Mouse (Mus musculus): ENCODE measurements around the gene Klhl3. TPM values are rescaled to one million over a fixed set of nuclear protein-coding genes. Genes with fewer than 3 reads are reported as not detected.

Gene Klhl3
- polyA plus RNA-seq, 1 experiment from 2014 or later, result 11.9 TPM

DNA sequence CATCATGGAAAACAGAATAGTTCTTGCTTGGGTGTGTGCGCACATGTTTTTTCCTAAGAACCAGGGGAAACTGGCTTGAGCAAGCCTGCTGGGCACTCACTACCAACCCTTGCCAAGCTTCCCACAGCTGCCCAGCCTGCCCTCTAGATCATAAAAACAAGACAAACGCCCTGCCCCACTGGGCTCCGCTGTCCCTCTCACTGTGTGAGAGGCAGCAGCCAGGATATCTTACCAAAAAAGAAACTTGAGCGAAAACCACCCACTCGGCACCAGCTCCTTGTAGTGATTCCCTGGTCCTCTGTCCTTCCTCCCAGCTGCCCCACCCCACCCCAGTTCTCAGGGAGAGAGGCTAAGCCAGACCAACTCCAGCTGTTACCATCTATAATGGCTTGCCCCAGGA is 48.1 kb downstream of the Klhl3 start:
- Histone ChIP-seq H3K4me1 (replicated peaks; ENCODE audit: control insufficient read depth, insufficient read depth, low read length) (no peaks in the 10 kb centered on the region), H3K27ac (no peak overlapping the region), H3K4me2 (replicated peaks) (no peak overlapping the region), H3K9me3 (ENCODE audit: control insufficient read depth, low read length) (no peaks in the 10 kb centered on the region), H3K36me3 (replicated peaks; ENCODE audit: control insufficient read depth, insufficient read depth) (peaks cover 27% of the 10 kb centered on the region), H3K27me3 (ENCODE audit: control insufficient read depth, insufficient read depth, low read length) (no peaks in the 10 kb centered on the region), H3K4me3 (replicated peaks; ENCODE audit: low read length) (no peak overlapping the region), H3K9ac (no peak overlapping the region)
- 74% methylated on average over 5 of the region's 5 CpGs for WGBS
- DNase-seq (ENCODE audit: low spot score), result no peak
- ATAC-seq (ENCODE audit: low FRiP score), result no peak

DNA sequence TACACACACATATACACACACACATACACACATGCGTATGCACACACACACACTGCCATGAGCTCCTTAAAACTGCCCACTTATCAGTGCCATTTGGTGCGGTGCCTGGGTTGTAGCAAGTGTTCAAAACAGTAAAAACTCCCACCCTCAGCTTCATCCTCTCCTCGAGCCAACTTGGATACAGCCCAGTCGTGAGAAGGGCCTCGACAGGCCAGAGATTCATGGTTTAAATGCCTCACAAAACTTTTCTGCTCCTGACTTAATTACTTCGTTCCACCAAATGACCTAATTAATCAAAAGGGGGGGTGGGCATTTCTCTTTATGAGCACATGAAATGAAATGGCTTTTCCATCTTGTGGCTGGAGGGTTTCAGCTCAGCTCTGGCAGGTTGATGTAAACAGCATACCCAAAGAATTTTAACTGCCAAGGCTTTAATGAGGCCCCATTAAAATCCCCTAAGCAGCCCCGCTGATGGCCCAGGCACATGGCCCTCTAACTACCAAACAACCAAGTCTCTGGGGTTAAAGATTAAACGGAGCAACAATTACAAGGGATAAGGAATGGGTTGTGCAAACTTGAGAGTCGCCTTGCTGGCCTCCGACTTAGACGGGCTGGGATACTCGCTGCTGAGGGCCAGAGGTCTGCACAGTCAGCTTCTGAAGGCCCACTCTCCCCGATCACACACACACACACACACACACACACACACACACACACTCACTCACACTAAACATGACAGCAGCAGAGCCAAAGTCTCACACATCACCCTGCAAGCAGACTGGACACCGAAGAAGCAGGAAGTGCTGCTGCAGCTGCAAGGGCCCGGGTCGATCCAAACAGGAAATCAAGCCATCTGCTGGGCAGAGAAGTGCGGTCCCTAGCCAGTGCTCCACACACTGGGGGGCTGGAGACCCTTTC is 55.2 kb downstream of the Klhl3 start:
- Histone ChIP-seq H3K27me3 (ENCODE audit: control insufficient read depth, insufficient read depth, low read length) (no peaks in the 10 kb centered on the region), H3K9ac (no peak overlapping the region), H3K27ac (no peak overlapping the region; the same call in 1 of the 2 replicates), H3K9me3 (ENCODE audit: control insufficient read depth, low read length) (no peaks in the 10 kb centered on the region), H3K4me3 (replicated peaks; ENCODE audit: low read length) (no peak overlapping the region), H3K36me3 (replicated peaks; ENCODE audit: control insufficient read depth, insufficient read depth) (peaks cover 27% of the 10 kb centered on the region), H3K4me2 (replicated peaks) (no peak overlapping the region), H3K4me1 (replicated peaks; ENCODE audit: control insufficient read depth, insufficient read depth, low read length) (no peaks in the 10 kb centered on the region; the same call in 1 of the 2 replicates)
- DNase-seq (ENCODE audit: low spot score), result peak; percentile 64
- 46% methylated on average over 17 of the region's 17 CpGs for WGBS
- ATAC-seq (ENCODE audit: low FRiP score), result peak; percentile 75; the same call in 1 of the 2 replicates

DNA sequence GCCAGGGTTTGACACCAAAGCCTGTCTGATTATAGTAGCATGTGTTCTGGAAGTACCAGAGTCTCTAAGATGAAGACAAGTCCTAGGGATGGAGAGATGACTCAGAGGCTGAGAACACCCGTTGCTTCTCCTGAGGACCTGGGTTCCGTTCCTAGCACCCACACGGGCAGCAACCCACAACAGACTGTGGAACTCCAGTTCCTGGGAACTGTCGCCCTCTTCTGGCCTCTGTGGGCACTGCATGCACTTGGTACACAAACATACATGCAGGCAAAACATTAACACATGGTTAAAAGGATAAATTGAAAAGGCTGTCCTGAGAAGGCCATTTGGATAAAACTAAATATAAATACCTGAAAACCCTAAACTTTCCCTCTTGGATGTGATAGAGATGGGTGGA is 56.8 kb downstream of the Klhl3 start:
- no peaks in the 10 kb centered on the region; the same call in 1 of the 2 replicates for H3K4me1 ChIP-seq (replicated peaks; ENCODE audit: control insufficient read depth, insufficient read depth, low read length)
- DNase-seq (ENCODE audit: low spot score) (no peak), ATAC-seq (ENCODE audit: low FRiP score) (no peak)
- peaks cover 11% of the 10 kb centered on the region; the same call in 1 of the 2 replicates for H3K36me3 ChIP-seq (replicated peaks; ENCODE audit: control insufficient read depth, insufficient read depth)
- 80% methylated on average over 4 of the region's 4 CpGs for WGBS
- no peak overlapping the region for H3K27ac ChIP-seq
- no peak overlapping the region for H3K9ac ChIP-seq
- H3K9me3 ChIP-seq (ENCODE audit: control insufficient read depth, low read length), result no peaks in the 10 kb centered on the region
- H3K4me2 ChIP-seq (replicated peaks), result no peak overlapping the region
- no peaks in the 10 kb centered on the region for H3K27me3 ChIP-seq (ENCODE audit: control insufficient read depth, insufficient read depth, low read length)
- no peak overlapping the region for H3K4me3 ChIP-seq (replicated peaks; ENCODE audit: low read length)

DNA sequence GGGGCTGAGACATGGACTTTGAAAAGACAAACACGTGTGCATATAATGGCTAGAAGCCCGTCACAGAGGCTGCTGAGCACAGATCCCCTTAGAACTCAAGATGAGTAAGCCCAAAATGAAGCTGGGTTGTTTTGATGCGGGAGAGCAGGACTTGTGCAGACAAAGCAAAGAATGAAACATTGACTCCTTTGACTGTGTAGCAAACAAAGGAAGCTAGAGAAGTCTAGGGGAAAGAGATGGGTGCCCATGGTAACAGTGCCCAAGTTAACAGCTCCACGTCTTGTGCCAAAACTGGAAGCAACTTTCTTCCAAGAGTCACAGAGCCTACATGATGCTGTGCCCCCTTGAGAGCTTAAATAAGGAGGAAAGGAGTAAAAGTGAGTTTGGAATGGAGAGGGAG is 59.8 kb downstream of the Klhl3 start:
- Histone ChIP-seq H3K4me2 (replicated peaks) (no peak overlapping the region), H3K4me3 (replicated peaks; ENCODE audit: low read length) (no peak overlapping the region), H3K4me1 (replicated peaks; ENCODE audit: control insufficient read depth, insufficient read depth, low read length) (no peaks in the 10 kb centered on the region; the same call in 1 of the 2 replicates), H3K27ac (no peak overlapping the region), H3K27me3 (ENCODE audit: control insufficient read depth, insufficient read depth, low read length) (no peaks in the 10 kb centered on the region), H3K9me3 (ENCODE audit: control insufficient read depth, low read length) (no peaks in the 10 kb centered on the region), H3K36me3 (replicated peaks; ENCODE audit: control insufficient read depth, insufficient read depth) (no peaks in the 10 kb centered on the region; the same call in 1 of the 2 replicates), H3K9ac (no peak overlapping the region)
- no peak for DNase-seq (ENCODE audit: low spot score)
- no peak for ATAC-seq (ENCODE audit: low FRiP score)
- WGBS, result 50% methylated on average over 4 of the region's 4 CpGs

DNA sequence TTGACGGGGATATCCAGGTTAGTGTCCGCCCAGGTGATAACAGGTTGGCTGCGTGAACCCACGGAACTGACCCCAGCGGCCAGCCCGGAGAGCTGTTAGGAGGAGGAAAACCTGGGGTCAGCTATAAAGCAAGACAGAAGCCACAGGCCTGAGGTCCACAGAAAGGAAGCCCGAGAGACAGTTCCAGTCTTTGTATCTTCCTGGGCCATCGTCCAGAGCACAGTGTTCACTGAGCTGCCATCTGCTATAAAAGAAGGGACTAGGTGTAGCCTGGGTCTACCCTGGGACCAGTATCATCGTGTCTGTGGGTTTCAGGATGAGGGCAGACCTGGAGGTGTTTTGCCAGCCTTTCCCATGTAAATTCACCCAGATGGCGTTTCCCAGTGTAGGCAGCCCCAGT is 61.7 kb downstream of the Klhl3 start:
- Histone ChIP-seq H3K27me3 (ENCODE audit: control insufficient read depth, insufficient read depth, low read length) (no peaks in the 10 kb centered on the region), H3K4me3 (replicated peaks; ENCODE audit: low read length) (no peak overlapping the region), H3K9ac (no peak overlapping the region), H3K4me2 (replicated peaks) (no peak overlapping the region), H3K4me1 (replicated peaks; ENCODE audit: control insufficient read depth, insufficient read depth, low read length) (no peaks in the 10 kb centered on the region), H3K9me3 (ENCODE audit: control insufficient read depth, low read length) (0 out of 2 replicates have a peak, but pooled peaks cover 4% of the 10 kb centered on the region), H3K36me3 (replicated peaks; ENCODE audit: control insufficient read depth, insufficient read depth) (no peaks in the 10 kb centered on the region; the same call in 1 of the 2 replicates), H3K27ac (no peak overlapping the region)
- ATAC-seq (ENCODE audit: low FRiP score) (no peak), DNase-seq (ENCODE audit: low spot score) (no peak)
- 78% methylated on average over 10 of the region's 10 CpGs for WGBS

DNA sequence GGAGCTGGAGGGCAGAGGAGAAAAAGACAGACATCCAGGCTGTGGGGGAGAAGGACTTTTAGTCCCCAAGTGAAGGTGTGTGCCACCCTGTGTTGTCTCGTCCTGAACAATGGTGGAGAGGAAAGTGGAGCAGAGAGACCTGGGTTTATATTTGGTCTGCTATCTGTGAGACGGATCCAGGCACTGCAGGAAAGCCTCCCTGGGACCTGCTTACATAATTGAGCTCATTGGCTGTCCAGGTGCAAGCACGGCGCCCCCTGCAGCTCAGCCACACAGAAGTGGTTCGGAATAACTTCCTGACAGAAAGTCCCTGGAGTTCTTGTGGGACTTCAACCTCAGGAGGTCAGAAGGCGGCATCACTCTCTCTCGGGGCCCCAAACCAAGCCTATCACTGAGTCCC is 62.1 kb downstream of the Klhl3 start:
- Histone ChIP-seq H3K9ac (no peak overlapping the region), H3K27me3 (ENCODE audit: control insufficient read depth, insufficient read depth, low read length) (no peaks in the 10 kb centered on the region), H3K4me3 (replicated peaks; ENCODE audit: low read length) (no peak overlapping the region), H3K27ac (no peak overlapping the region), H3K4me2 (replicated peaks) (no peak overlapping the region), H3K4me1 (replicated peaks; ENCODE audit: control insufficient read depth, insufficient read depth, low read length) (no peaks in the 10 kb centered on the region), H3K9me3 (ENCODE audit: control insufficient read depth, low read length) (0 out of 2 replicates have a peak, but pooled peaks cover 6% of the 10 kb centered on the region), H3K36me3 (replicated peaks; ENCODE audit: control insufficient read depth, insufficient read depth) (no peaks in the 10 kb centered on the region; the same call in 1 of the 2 replicates)
- no peak for DNase-seq (ENCODE audit: low spot score)
- WGBS, result 54% methylated on average over 7 of the region's 7 CpGs
- ATAC-seq (ENCODE audit: low FRiP score), result no peak

DNA sequence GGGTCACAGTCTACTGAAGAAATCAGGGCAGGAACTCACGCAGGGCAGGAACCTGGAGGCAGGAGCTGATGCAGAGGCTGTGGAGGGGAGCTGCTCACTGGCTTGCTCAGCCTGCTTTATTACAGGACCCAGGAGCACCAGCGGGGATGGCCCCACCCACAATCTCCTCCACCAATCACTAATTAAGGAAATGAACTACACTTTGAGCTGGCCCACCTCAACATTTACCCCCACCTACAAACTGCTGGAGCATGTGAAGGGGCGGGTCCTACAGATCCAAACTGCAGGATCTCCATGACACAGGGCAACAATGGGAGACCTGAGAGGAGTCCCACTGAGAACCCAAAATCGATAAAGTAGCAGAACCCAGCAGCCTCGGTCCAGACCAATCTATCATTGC is 64.3 kb downstream of the Klhl3 start:
- WGBS, result 73% methylated on average over 5 of the region's 5 CpGs
- Histone ChIP-seq H3K9me3 (ENCODE audit: control insufficient read depth, low read length) (0 out of 2 replicates have a peak, but pooled peaks cover 6% of the 10 kb centered on the region), H3K4me2 (replicated peaks) (no peak overlapping the region)

DNA sequence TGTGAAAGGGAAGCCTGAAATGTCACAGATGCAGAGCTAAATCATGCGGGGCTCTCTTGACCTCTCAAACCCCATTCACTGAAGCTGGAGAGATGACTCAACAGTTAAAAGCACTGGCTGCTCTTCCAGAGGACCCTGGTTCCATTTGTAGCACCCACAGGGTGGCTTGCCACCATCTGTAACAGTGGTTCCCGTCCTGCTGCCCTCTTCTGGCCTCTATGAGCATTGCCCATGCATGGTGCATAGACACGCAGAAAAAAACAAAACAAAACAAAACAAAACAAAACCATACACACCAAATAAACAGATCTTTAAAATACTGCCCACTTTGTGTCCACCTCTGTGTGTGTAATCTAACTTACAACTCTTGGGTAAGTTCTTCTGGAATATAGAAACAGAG is 65.3 kb downstream of the Klhl3 start:
- WGBS, result 85% methylated on average over 3 of the region's 3 CpGs
- 0 out of 2 replicates have a peak, but pooled peaks cover 6% of the 10 kb centered on the region for H3K9me3 ChIP-seq (ENCODE audit: control insufficient read depth, low read length)
- H3K4me2 ChIP-seq (replicated peaks), result no peak overlapping the region
- H3K4me3 ChIP-seq (replicated peaks; ENCODE audit: low read length), result no peak overlapping the region
- H3K36me3 ChIP-seq (replicated peaks; ENCODE audit: control insufficient read depth, insufficient read depth), result no peaks in the 10 kb centered on the region; the same call in 1 of the 2 replicates
- no peaks in the 10 kb centered on the region for H3K27me3 ChIP-seq (ENCODE audit: control insufficient read depth, insufficient read depth, low read length)
- H3K27ac ChIP-seq, result no peak overlapping the region
- H3K9ac ChIP-seq, result no peak overlapping the region
- ATAC-seq (ENCODE audit: low FRiP score) (no peak), DNase-seq (ENCODE audit: low spot score) (no peak)
- H3K4me1 ChIP-seq (replicated peaks; ENCODE audit: control insufficient read depth, insufficient read depth, low read length), result no peaks in the 10 kb centered on the region

More for the DNA sequence above, 64.3 kb downstream of the Klhl3 start:
- no peak for ATAC-seq (ENCODE audit: low FRiP score)
- Histone ChIP-seq H3K9ac (no peak overlapping the region), H3K4me1 (replicated peaks; ENCODE audit: control insufficient read depth, insufficient read depth, low read length) (no peaks in the 10 kb centered on the region), H3K27me3 (ENCODE audit: control insufficient read depth, insufficient read depth, low read length) (no peaks in the 10 kb centered on the region), H3K27ac (no peak overlapping the region), H3K4me3 (replicated peaks; ENCODE audit: low read length) (no peak overlapping the region), H3K36me3 (replicated peaks; ENCODE audit: control insufficient read depth, insufficient read depth) (no peaks in the 10 kb centered on the region; the same call in 1 of the 2 replicates)
- DNase-seq (ENCODE audit: low spot score), result no peak

DNA sequence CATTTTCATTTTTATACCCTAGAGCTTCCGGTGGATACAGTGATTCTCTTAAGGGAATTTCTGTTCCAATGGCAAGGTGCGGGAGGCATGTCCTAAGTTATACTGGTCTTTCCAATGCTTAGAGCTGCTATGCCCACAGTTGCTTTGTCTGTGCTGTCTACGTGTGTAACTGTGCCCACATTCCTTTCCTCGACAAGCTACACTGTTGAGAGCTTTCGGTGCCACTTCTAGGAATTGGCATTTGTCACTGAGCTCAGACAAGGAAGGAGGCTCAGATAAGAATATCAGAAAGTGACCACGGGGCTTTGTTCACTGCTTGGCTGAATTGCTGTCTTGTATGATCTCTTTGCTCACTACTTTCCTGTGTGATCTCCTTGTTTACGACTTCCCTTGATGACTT is 67.2 kb downstream of the Klhl3 start:
- H3K9ac ChIP-seq, result no peak overlapping the region
- WGBS, result 93% methylated on average over 7 of the region's 7 CpGs
- no peaks in the 10 kb centered on the region for H3K27me3 ChIP-seq (ENCODE audit: control insufficient read depth, insufficient read depth, low read length)
- H3K36me3 ChIP-seq (replicated peaks; ENCODE audit: control insufficient read depth, insufficient read depth), result no peaks in the 10 kb centered on the region; the same call in 1 of the 2 replicates
- H3K4me3 ChIP-seq (replicated peaks; ENCODE audit: low read length), result no peak overlapping the region
- no peak for DNase-seq (ENCODE audit: low spot score)
- 0 out of 2 replicates have a peak, but pooled peaks cover 6% of the 10 kb centered on the region for H3K9me3 ChIP-seq (ENCODE audit: control insufficient read depth, low read length)
- no peak for ATAC-seq (ENCODE audit: low FRiP score)
- no peak overlapping the region for H3K27ac ChIP-seq
- H3K4me2 ChIP-seq (replicated peaks), result no peak overlapping the region
- H3K4me1 ChIP-seq (replicated peaks; ENCODE audit: control insufficient read depth, insufficient read depth, low read length), result no peaks in the 10 kb centered on the region
